Mouse (Mus musculus): Measurements from ENCODE around the gene Smarcb1. TPM values are rescaled to one million over a fixed set of nuclear protein-coding genes. Genes with fewer than 3 reads are reported as not detected.

Gene Smarcb1
- polyA plus RNA-seq, 1 experiment from 2014 or later: 310 TPM

- H3K36me3 ChIP-seq (replicated peaks): peaks cover 20% of the 10 kb centered on the region
- H3K9ac ChIP-seq: no peak overlapping the region
- H3K27me3 ChIP-seq: peaks cover 57% of the 10 kb centered on the region
- H3K27ac ChIP-seq: no peak overlapping the region
- H3K9me3 ChIP-seq: no peaks in the 10 kb centered on the region
- H3K4me2 ChIP-seq: no peak overlapping the region
- ATAC-seq (ENCODE audit: low FRiP score): no peak
- H3K4me3 ChIP-seq (replicated peaks): no peak overlapping the region
- H3K4me1 ChIP-seq: peaks cover 38% of the 10 kb centered on the region
- 38% methylated on average over 6 of the region's 6 CpGs for WGBS
Observed at GRCm38 (mm10) chr10:75930304-75930703, 8.9 kb upstream of the Smarcb1 start.

GRCm38 (mm10) chr10:75926396-75926795 is 5.0 kb upstream of the Smarcb1 start:
- H3K27ac ChIP-seq: no peak overlapping the region
- H3K4me3 ChIP-seq (replicated peaks): no peak overlapping the region
- no peak overlapping the region for H3K9ac ChIP-seq
- 76% methylated on average over 13 of the region's 13 CpGs for WGBS
- H3K36me3 ChIP-seq (replicated peaks): peaks cover 27% of the 10 kb centered on the region
- H3K4me1 ChIP-seq: peaks cover 29% of the 10 kb centered on the region
- H3K9me3 ChIP-seq: no peaks in the 10 kb centered on the region
- no peak for ATAC-seq (ENCODE audit: low FRiP score)
- H3K27me3 ChIP-seq: peaks cover 23% of the 10 kb centered on the region
- H3K4me2 ChIP-seq: no peak overlapping the region

GRCm38 (mm10) chr10:75924324-75924723 is 2.9 kb upstream of the Smarcb1 start:
- 52% methylated on average over 2 of the region's 2 CpGs for WGBS
- Histone ChIP-seq H3K36me3 (replicated peaks) (peaks cover 27% of the 10 kb centered on the region), H3K4me1 (peaks cover 25% of the 10 kb centered on the region), H3K27me3 (peaks cover 6% of the 10 kb centered on the region; the same call in 1 of the 2 replicates), H3K9ac (no peak overlapping the region), H3K9me3 (no peaks in the 10 kb centered on the region), H3K27ac (no peak overlapping the region), H3K4me2 (no peak overlapping the region), H3K4me3 (replicated peaks) (no peak overlapping the region)
- no peak for ATAC-seq (ENCODE audit: low FRiP score)

GRCm38 (mm10) chr10:75921726-75922560 is 526 bp upstream of the Smarcb1 start:
- 4% methylated on average over 22 of the region's 22 CpGs for WGBS
- peak overlapping the region; percentile 98 for H3K9ac ChIP-seq
- H3K27me3 ChIP-seq: no peaks in the 10 kb centered on the region
- peaks cover 30% of the 10 kb centered on the region for H3K36me3 ChIP-seq (replicated peaks)
- H3K4me2 ChIP-seq: peak overlapping the region; percentile 80
- peaks cover 39% of the 10 kb centered on the region for H3K4me1 ChIP-seq
- H3K4me3 ChIP-seq (replicated peaks): peak overlapping the region; percentile 85
- H3K9me3 ChIP-seq: no peaks in the 10 kb centered on the region
- H3K27ac ChIP-seq: peak overlapping the region; percentile 96
- peak; percentile 60 for ATAC-seq (ENCODE audit: low FRiP score)

GRCm38 (mm10) chr10:75919026-75919425 is 2.4 kb downstream of the Smarcb1 start:
- ATAC-seq (ENCODE audit: low FRiP score): no peak
- Histone ChIP-seq H3K4me1 (peaks cover 39% of the 10 kb centered on the region), H3K9me3 (no peaks in the 10 kb centered on the region), H3K27ac (no peak overlapping the region), H3K36me3 (replicated peaks) (peaks cover 48% of the 10 kb centered on the region), H3K4me2 (peak overlapping the region; percentile 0; the same call in 1 of the 2 replicates), H3K4me3 (replicated peaks) (no peak overlapping the region), H3K9ac (no peak overlapping the region), H3K27me3 (no peaks in the 10 kb centered on the region)
- 89% methylated on average over 5 of the region's 5 CpGs for WGBS

- peaks cover 28% of the 10 kb centered on the region for H3K4me1 ChIP-seq
- no peak overlapping the region for H3K4me3 ChIP-seq (replicated peaks)
- no peaks in the 10 kb centered on the region for H3K9me3 ChIP-seq
- peaks cover 56% of the 10 kb centered on the region for H3K36me3 ChIP-seq (replicated peaks)
- H3K27me3 ChIP-seq: no peaks in the 10 kb centered on the region
- 88% methylated on average over 8 of the region's 8 CpGs for WGBS
- no peak overlapping the region for H3K9ac ChIP-seq
- ATAC-seq (ENCODE audit: low FRiP score): no peak
- no peak overlapping the region for H3K27ac ChIP-seq
- no peak overlapping the region for H3K4me2 ChIP-seq
Observed at GRCm38 (mm10) chr10:75916840-75917239, 4.6 kb downstream of the Smarcb1 start.

GRCm38 (mm10) chr10:75915557-75915956 is 5.9 kb downstream of the Smarcb1 start:
- H3K36me3 ChIP-seq (replicated peaks): peaks cover 68% of the 10 kb centered on the region
- WGBS: 92% methylated on average over 7 of the region's 7 CpGs
- H3K9me3 ChIP-seq: no peaks in the 10 kb centered on the region
- H3K27ac ChIP-seq: no peak overlapping the region
- no peak overlapping the region for H3K4me2 ChIP-seq
- H3K4me1 ChIP-seq: peaks cover 25% of the 10 kb centered on the region
- no peak overlapping the region for H3K9ac ChIP-seq
- no peak overlapping the region for H3K4me3 ChIP-seq (replicated peaks)
- ATAC-seq (ENCODE audit: low FRiP score): no peak
- no peaks in the 10 kb centered on the region for H3K27me3 ChIP-seq

GRCm38 (mm10) chr10:75913013-75913589 is 8.3 kb downstream of the Smarcb1 start:
- H3K9ac ChIP-seq: no peak overlapping the region
- H3K27me3 ChIP-seq: no peaks in the 10 kb centered on the region
- no peak overlapping the region for H3K4me2 ChIP-seq
- 79% methylated on average over 6 of the region's 6 CpGs for WGBS
- no peak overlapping the region for H3K4me3 ChIP-seq (replicated peaks)
- H3K9me3 ChIP-seq: no peaks in the 10 kb centered on the region
- no peak overlapping the region for H3K27ac ChIP-seq
- ATAC-seq (ENCODE audit: low FRiP score): no peak
- H3K4me1 ChIP-seq: peaks cover 2% of the 10 kb centered on the region
- peaks cover 80% of the 10 kb centered on the region for H3K36me3 ChIP-seq (replicated peaks)

- Histone ChIP-seq H3K9me3 (no peaks in the 10 kb centered on the region), H3K9ac (no peak overlapping the region), H3K4me3 (replicated peaks) (no peak overlapping the region), H3K36me3 (replicated peaks) (peaks cover 83% of the 10 kb centered on the region), H3K4me1 (no peaks in the 10 kb centered on the region), H3K27ac (no peak overlapping the region), H3K4me2 (no peak overlapping the region), H3K27me3 (no peaks in the 10 kb centered on the region)
- WGBS: 86% methylated on average over 2 of the region's 2 CpGs
- ATAC-seq (ENCODE audit: low FRiP score): no peak
Observed at GRCm38 (mm10) chr10:75910698-75911097, 10.7 kb downstream of the Smarcb1 start.

- WGBS: 91% methylated on average over 4 of the region's 4 CpGs
- Histone ChIP-seq H3K27me3 (no peaks in the 10 kb centered on the region), H3K9me3 (no peaks in the 10 kb centered on the region), H3K4me2 (no peak overlapping the region), H3K9ac (no peak overlapping the region), H3K4me1 (no peaks in the 10 kb centered on the region), H3K4me3 (replicated peaks) (no peak overlapping the region), H3K36me3 (replicated peaks) (peaks cover 94% of the 10 kb centered on the region), H3K27ac (no peak overlapping the region)
- ATAC-seq (ENCODE audit: low FRiP score): no peak
Observed at GRCm38 (mm10) chr10:75906882-75907281, 14.5 kb downstream of the Smarcb1 start.

GRCm38 (mm10) chr10:75904391-75904790 is 17.0 kb downstream of the Smarcb1 start:
- Histone ChIP-seq H3K9ac (no peak overlapping the region), H3K4me3 (replicated peaks) (no peak overlapping the region), H3K9me3 (no peaks in the 10 kb centered on the region), H3K36me3 (replicated peaks) (peaks cover 96% of the 10 kb centered on the region), H3K4me2 (no peak overlapping the region), H3K27me3 (no peaks in the 10 kb centered on the region), H3K4me1 (no peaks in the 10 kb centered on the region), H3K27ac (no peak overlapping the region)
- 95% methylated on average over 5 of the region's 5 CpGs for WGBS
- ATAC-seq (ENCODE audit: low FRiP score): no peak

GRCm38 (mm10) chr10:75898846-75899245 is 22.6 kb downstream of the Smarcb1 start:
- no peak overlapping the region for H3K4me3 ChIP-seq (replicated peaks)
- no peak overlapping the region for H3K27ac ChIP-seq
- peaks cover 3% of the 10 kb centered on the region for H3K4me1 ChIP-seq
- WGBS: 73% methylated on average over 3 of the region's 3 CpGs
- H3K36me3 ChIP-seq (replicated peaks): peaks cover 94% of the 10 kb centered on the region
- H3K4me2 ChIP-seq: no peak overlapping the region
- H3K27me3 ChIP-seq: no peaks in the 10 kb centered on the region
- no peak for ATAC-seq (ENCODE audit: low FRiP score)
- H3K9me3 ChIP-seq: no peaks in the 10 kb centered on the region
- H3K9ac ChIP-seq: no peak overlapping the region

Measured in forebrain, embryonic 12.5 days (tissue).